Mouse (Mus musculus) intestine, embryonic 14.5 days (tissue): ENCODE measurements around the gene Cnst. TPM values are rescaled to one million over a fixed set of nuclear protein-coding genes. Genes with fewer than 3 reads are reported as not detected.

ENCODE experiments used
- ATAC-seq: fragments of 200-750 bp; cut with Nextera tagmentation; replicated peaks from 2 replicates; pipeline ENCODE4 v1.8.0; 2017; ENCODE audit warnings: low read depth, moderate number of reproducible peaks, moderate TSS enrichment, moderate library complexity; ENCODE audit not compliant: low FRiP score, low TSS enrichment
- DNase-seq: peaks from one replicate; pipeline ENCODE4 v3.0.0-alpha.2; 2018; ENCODE audit warnings: low spot score
- H3K27ac ChIP-seq: fragments of 300-500 bp; sonication (generic); 2 replicates; pipeline ENCODE4 v1.5.1; 2014; ENCODE audit warnings: low read depth, mild to moderate bottlenecking, control low read depth
- H3K27me3 ChIP-seq: fragments of 300-500 bp; sonication (generic); replicated peaks from 2 replicates; pipeline ENCODE4 v1.6.1; 2014; ENCODE audit warnings: low read length, control low read depth; ENCODE audit not compliant: control insufficient read depth, insufficient read depth
- H3K36me3 ChIP-seq: fragments of 300-500 bp; sonication (generic); 2 replicates; pipeline ENCODE4 v1.6.1; 2014; ENCODE audit warnings: low read length, control low read depth; ENCODE audit not compliant: control insufficient read depth, insufficient read depth
- H3K4me1 ChIP-seq: fragments of 300-500 bp; sonication (generic); replicated peaks from 2 replicates; pipeline ENCODE4 v1.6.1; 2014; ENCODE audit warnings: low read length, control low read depth, mixed read lengths; ENCODE audit not compliant: control insufficient read depth, insufficient read depth
- H3K4me2 ChIP-seq: fragments of 300-500 bp; sonication (generic); 2 replicates; pipeline ENCODE4 v1.6.1; 2014; ENCODE audit warnings: low read length
- H3K4me3 ChIP-seq: fragments of 300-500 bp; sonication (generic); 2 replicates; pipeline ENCODE4 v1.5.1; 2014; ENCODE audit warnings: low read depth, low read length, control low read depth, mixed read lengths
- H3K9ac ChIP-seq: fragments of 300-500 bp; sonication (generic); 2 replicates; pipeline ENCODE4 v1.6.1; 2014; ENCODE audit warnings: mild to moderate bottlenecking, low read length
- H3K9me3 ChIP-seq: fragments of 300-500 bp; sonication (generic); 2 replicates; pipeline ENCODE4 v1.6.1; 2016; ENCODE audit warnings: low read length, control low read depth; ENCODE audit not compliant: control insufficient read depth
- WGBS: fragments of 180-500 bp; shearing (Covaris S2); extraction: QIAGEN DNeasy Blood & Tissue Kit; methylation state at CpG from one replicate; pipeline ENCODE4 v1.1.7; 2014; 5-methylcytosine and 5-hydroxymethylcytosine counted together
- polyA plus RNA-seq: library from polyadenylated mRNA; unstranded; fragments of >200 nt; fragmentation: Nextera tagmentation; extraction: Ambion mirVana; gene quantifications from 2 replicates; pipeline ENCODE4 v1.2.1, GENCODE M21; 2014

The Cnst gene
- polyA plus RNA-seq, 1 experiment from 2014 or later, result 12.1 TPM

GRCm38 (mm10) chr1:179548996-179549752 is 3.0 kb downstream of the Cnst start:
- 90% methylated on average over 5 of the region's 5 CpGs for WGBS
- H3K27me3 ChIP-seq, result no peaks in the 10 kb centered on the region
- no peak overlapping the region for H3K4me3 ChIP-seq
- DNase-seq (no peak), ATAC-seq (no peak)
- no peak overlapping the region for H3K27ac ChIP-seq
- H3K9me3 ChIP-seq, result no peaks in the 10 kb centered on the region
- H3K9ac ChIP-seq, result no peak overlapping the region
- H3K4me1 ChIP-seq, result peaks cover 19% of the 10 kb centered on the region
- no peaks in the 10 kb centered on the region for H3K36me3 ChIP-seq
- H3K4me2 ChIP-seq, result no peak overlapping the region

- 86% methylated on average over 3 of the region's 3 CpGs for WGBS
- no peaks in the 10 kb centered on the region for H3K36me3 ChIP-seq
- no peak overlapping the region for H3K27ac ChIP-seq
- H3K9me3 ChIP-seq, result no peaks in the 10 kb centered on the region
- DNase-seq (no peak), ATAC-seq (no peak)
- H3K4me2 ChIP-seq, result no peak overlapping the region
- no peak overlapping the region for H3K4me3 ChIP-seq
- no peaks in the 10 kb centered on the region for H3K27me3 ChIP-seq
- H3K9ac ChIP-seq, result no peak overlapping the region
- H3K4me1 ChIP-seq, result peaks cover 11% of the 10 kb centered on the region; the same call in 1 of the 2 replicates
Observed at GRCm38 (mm10) chr1:179551336-179551735, 5.2 kb downstream of the Cnst start.

GRCm38 (mm10) chr1:179551921-179552320 is 5.8 kb downstream of the Cnst start:
- Histone ChIP-seq H3K4me1 (peaks cover 11% of the 10 kb centered on the region; the same call in 1 of the 2 replicates), H3K9ac (no peak overlapping the region), H3K4me3 (no peak overlapping the region), H3K36me3 (no peaks in the 10 kb centered on the region), H3K9me3 (no peaks in the 10 kb centered on the region), H3K4me2 (no peak overlapping the region), H3K27me3 (no peaks in the 10 kb centered on the region), H3K27ac (no peak overlapping the region)
- no peak for ATAC-seq
- WGBS, result 88% methylated on average over 4 of the region's 4 CpGs
- no peak for DNase-seq

GRCm38 (mm10) chr1:179552751-179553150 is 6.6 kb downstream of the Cnst start:
- Histone ChIP-seq H3K27me3 (no peaks in the 10 kb centered on the region), H3K4me3 (no peak overlapping the region), H3K4me1 (peaks cover 4% of the 10 kb centered on the region; the same call in 1 of the 2 replicates), H3K9ac (no peak overlapping the region), H3K27ac (no peak overlapping the region), H3K36me3 (no peaks in the 10 kb centered on the region), H3K9me3 (no peaks in the 10 kb centered on the region), H3K4me2 (no peak overlapping the region)
- WGBS, result 50% methylated on average over 7 of the region's 7 CpGs
- ATAC-seq (no peak), DNase-seq (no peak)

GRCm38 (mm10) chr1:179553197-179553948 is 7.2 kb downstream of the Cnst start:
- WGBS, result 70% methylated on average over 5 of the region's 5 CpGs
- Histone ChIP-seq H3K9me3 (no peaks in the 10 kb centered on the region), H3K4me1 (no peaks in the 10 kb centered on the region), H3K36me3 (no peaks in the 10 kb centered on the region), H3K4me3 (no peak overlapping the region), H3K27ac (no peak overlapping the region), H3K27me3 (no peaks in the 10 kb centered on the region), H3K4me2 (no peak overlapping the region), H3K9ac (no peak overlapping the region)
- no peak for ATAC-seq
- no peak for DNase-seq

- no peak for ATAC-seq
- H3K9ac ChIP-seq, result no peak overlapping the region
- H3K4me2 ChIP-seq, result no peak overlapping the region
- no peak overlapping the region for H3K27ac ChIP-seq
- no peaks in the 10 kb centered on the region for H3K27me3 ChIP-seq
- no peaks in the 10 kb centered on the region for H3K4me1 ChIP-seq
- WGBS, result 82% methylated on average over 4 of the region's 4 CpGs
- no peaks in the 10 kb centered on the region for H3K36me3 ChIP-seq
- no peak overlapping the region for H3K4me3 ChIP-seq
- no peaks in the 10 kb centered on the region for H3K9me3 ChIP-seq
- no peak for DNase-seq
Observed at GRCm38 (mm10) chr1:179553949-179554347, 7.8 kb downstream of the Cnst start.

GRCm38 (mm10) chr1:179556921-179557320 is 10.8 kb downstream of the Cnst start:
- Histone ChIP-seq H3K9ac (no peak overlapping the region), H3K4me3 (no peak overlapping the region), H3K9me3 (no peaks in the 10 kb centered on the region), H3K4me1 (no peaks in the 10 kb centered on the region), H3K4me2 (no peak overlapping the region), H3K27ac (no peak overlapping the region), H3K36me3 (no peaks in the 10 kb centered on the region), H3K27me3 (no peaks in the 10 kb centered on the region)
- DNase-seq (no peak), ATAC-seq (no peak)
- 81% methylated on average over 3 of the region's 3 CpGs for WGBS

- Histone ChIP-seq H3K4me3 (no peak overlapping the region), H3K4me2 (no peak overlapping the region), H3K9me3 (no peaks in the 10 kb centered on the region), H3K27me3 (no peaks in the 10 kb centered on the region), H3K4me1 (no peaks in the 10 kb centered on the region), H3K36me3 (no peaks in the 10 kb centered on the region), H3K27ac (no peak overlapping the region), H3K9ac (no peak overlapping the region)
- DNase-seq (no peak), ATAC-seq (no peak; the same call in 1 of the 2 replicates)
- 73% methylated on average over 11 of the region's 11 CpGs for WGBS
Observed at GRCm38 (mm10) chr1:179559446-179560194, 13.4 kb downstream of the Cnst start.
